Mouse (Mus musculus) kidney, embryonic 16.5 days (tissue): ENCODE measurements around the gene Serpinb7. TPM values are rescaled to one million over a fixed set of nuclear protein-coding genes. Genes with fewer than 3 reads are reported as not detected.

Source experiments
- ATAC-seq: fragments of 200-750 bp; cut with Nextera tagmentation; 2 replicates; pipeline ENCODE4 v1.8.0; 2017; ENCODE audit warnings: moderate TSS enrichment; ENCODE audit not compliant: low FRiP score, low TSS enrichment
- H3K27ac ChIP-seq: fragments of 300-500 bp; sonication (generic); 2 replicates; pipeline ENCODE4 v1.5.1; 2014; ENCODE audit warnings: low read length
- H3K27me3 ChIP-seq: fragments of 300-500 bp; sonication (generic); 2 replicates; pipeline ENCODE4 v1.6.1; 2014; ENCODE audit warnings: low read length, control low read depth, mixed read lengths; ENCODE audit not compliant: insufficient read depth
- H3K36me3 ChIP-seq: fragments of 300-500 bp; sonication (generic); 2 replicates; pipeline ENCODE4 v1.6.1; 2014; ENCODE audit warnings: low read length, control low read depth, mixed read lengths; ENCODE audit not compliant: insufficient read depth
- H3K4me1 ChIP-seq: fragments of 300-500 bp; sonication (generic); 2 replicates; pipeline ENCODE4 v1.6.1; 2014; ENCODE audit warnings: low read length, control low read depth, mixed read lengths; ENCODE audit not compliant: insufficient read depth
- H3K4me2 ChIP-seq: fragments of 300-500 bp; sonication (generic); replicated peaks from 2 replicates; pipeline ENCODE4 v1.6.1; 2014; ENCODE audit warnings: low read depth, low read length
- H3K4me3 ChIP-seq: fragments of 300-500 bp; sonication (generic); 2 replicates; pipeline ENCODE4 v1.5.1; 2014; ENCODE audit warnings: mild to moderate bottlenecking, low read length
- H3K9ac ChIP-seq: fragments of 300-500 bp; sonication (generic); replicated peaks from 2 replicates; pipeline ENCODE4 v1.6.1; 2014; ENCODE audit warnings: low read length
- H3K9me3 ChIP-seq: fragments of 300-500 bp; sonication (generic); 2 replicates; pipeline ENCODE4 v1.6.1; 2016; ENCODE audit warnings: low read length, control low read depth
- WGBS: fragments of 180-500 bp; shearing (Covaris S2); extraction: QIAGEN DNeasy Blood & Tissue Kit; methylation state at CpG from one replicate; pipeline ENCODE4 v1.1.7; 2014; 5-methylcytosine and 5-hydroxymethylcytosine counted together
- polyA plus RNA-seq: library from polyadenylated mRNA; unstranded; fragments of >200 nt; fragmentation: Nextera tagmentation; extraction: Ambion mirVana; gene quantifications from 2 replicates; pipeline ENCODE4 v1.2.1, GENCODE M21; 2015

Serpinb7 gene
- 0.07 TPM in 1 of 2 replicates, not detected in the other for polyA plus RNA-seq

- H3K27me3 ChIP-seq = no peaks in the 10 kb centered on the region
- no peak within 1 kb of the TSS for H3K9ac ChIP-seq
- no peaks in the 10 kb centered on the region for H3K9me3 ChIP-seq
- H3K36me3 ChIP-seq = no peaks in the 10 kb centered on the region
- H3K27ac ChIP-seq = no peak within 1 kb of the TSS
- no peak for ATAC-seq
- WGBS = 81% methylated on average over 3 of the region's 3 CpGs
- no peak within 1 kb of the TSS for H3K4me2 ChIP-seq
- H3K4me1 ChIP-seq = no peaks in the 10 kb centered on the region
- no peak within 1 kb of the TSS for H3K4me3 ChIP-seq
These were observed at the start of gene Serpinb7 for GRCm38 (mm10) chr1:107399355-107399754. Gene Serpinb7 (plus strand): TSS chr1:107399655.

GRCm38 (mm10) chr1:107350392-107350791 lies 49.1 kb upstream of the Serpinb7 start:
- no peaks in the 10 kb centered on the region for H3K9me3 ChIP-seq
- no peaks in the 10 kb centered on the region for H3K4me1 ChIP-seq
- WGBS = 41% methylated on average over 3 of the region's 3 CpGs
- no peaks in the 10 kb centered on the region for H3K27me3 ChIP-seq
- no peak overlapping the region for H3K27ac ChIP-seq
- no peak overlapping the region for H3K4me2 ChIP-seq
- no peak overlapping the region for H3K9ac ChIP-seq
- no peaks in the 10 kb centered on the region for H3K36me3 ChIP-seq
- H3K4me3 ChIP-seq = no peak overlapping the region
- no peak for ATAC-seq

GRCm38 (mm10) chr1:107351115-107351514 lies 48.3 kb upstream of the Serpinb7 start:
- no peak overlapping the region for H3K27ac ChIP-seq
- H3K9me3 ChIP-seq = no peaks in the 10 kb centered on the region
- H3K4me3 ChIP-seq = no peak overlapping the region
- H3K4me2 ChIP-seq = no peak overlapping the region
- no peaks in the 10 kb centered on the region for H3K36me3 ChIP-seq
- no peaks in the 10 kb centered on the region for H3K4me1 ChIP-seq
- H3K9ac ChIP-seq = no peak overlapping the region
- 80% methylated on average over 2 of the region's 2 CpGs for WGBS
- ATAC-seq = no peak
- no peaks in the 10 kb centered on the region for H3K27me3 ChIP-seq

- WGBS = 30% methylated on average over 3 of the region's 3 CpGs
- Histone ChIP-seq H3K9me3 (no peaks in the 10 kb centered on the region), H3K9ac (no peak overlapping the region), H3K4me1 (no peaks in the 10 kb centered on the region), H3K4me3 (no peak overlapping the region), H3K36me3 (no peaks in the 10 kb centered on the region), H3K4me2 (no peak overlapping the region), H3K27ac (no peak overlapping the region), H3K27me3 (no peaks in the 10 kb centered on the region)
- ATAC-seq = no peak
These were observed 46.4 kb upstream of the Serpinb7 start for GRCm38 (mm10) chr1:107353046-107353445.

- no peak for ATAC-seq
- Histone ChIP-seq H3K9me3 (no peaks in the 10 kb centered on the region), H3K4me2 (no peak within 1 kb of the TSS), H3K4me3 (no peak within 1 kb of the TSS), H3K4me1 (no peaks in the 10 kb centered on the region), H3K27me3 (no peaks in the 10 kb centered on the region), H3K9ac (no peak within 1 kb of the TSS), H3K27ac (no peak within 1 kb of the TSS), H3K36me3 (no peaks in the 10 kb centered on the region)
- 44% methylated on average over 1 of the region's 1 CpGs for WGBS
These were observed 38.6 kb upstream of the Serpinb7 start, which contains the start of gene Serpinb11 for GRCm38 (mm10) chr1:107360898-107361297. Gene Serpinb11 (plus strand): TSS chr1:107361198.

GRCm38 (mm10) chr1:107365973-107366372 lies 33.5 kb upstream of the Serpinb7 start:
- Histone ChIP-seq H3K36me3 (no peaks in the 10 kb centered on the region), H3K27ac (no peak overlapping the region), H3K4me2 (no peak overlapping the region), H3K27me3 (no peaks in the 10 kb centered on the region), H3K4me1 (no peaks in the 10 kb centered on the region), H3K4me3 (no peak overlapping the region), H3K9ac (no peak overlapping the region), H3K9me3 (no peaks in the 10 kb centered on the region)
- ATAC-seq = no peak
- 77% methylated on average over 7 of the region's 7 CpGs for WGBS

GRCm38 (mm10) chr1:107368944-107369343 lies 30.5 kb upstream of the Serpinb7 start:
- WGBS = 70% methylated on average over 2 of the region's 2 CpGs

GRCm38 (mm10) chr1:107376952-107377351 lies 22.5 kb upstream of the Serpinb7 start:
- 58% methylated on average over 4 of the region's 4 CpGs for WGBS
- H3K36me3 ChIP-seq = no peaks in the 10 kb centered on the region
- H3K27ac ChIP-seq = no peak overlapping the region
- H3K4me3 ChIP-seq = no peak overlapping the region
- H3K9me3 ChIP-seq = no peaks in the 10 kb centered on the region
- no peaks in the 10 kb centered on the region for H3K4me1 ChIP-seq
- H3K9ac ChIP-seq = no peak overlapping the region
- no peak for ATAC-seq
- H3K4me2 ChIP-seq = no peak overlapping the region
- no peaks in the 10 kb centered on the region for H3K27me3 ChIP-seq

More at GRCm38 (mm10) chr1:107368944-107369343, 30.5 kb upstream of the Serpinb7 start:
- H3K4me1 ChIP-seq = no peaks in the 10 kb centered on the region
- no peak overlapping the region for H3K9ac ChIP-seq
- no peak overlapping the region for H3K27ac ChIP-seq
- 0 out of 2 replicates have a peak, but pooled peaks have one; percentile 35 for ATAC-seq
- H3K9me3 ChIP-seq = no peaks in the 10 kb centered on the region
- no peak overlapping the region for H3K4me2 ChIP-seq
- no peaks in the 10 kb centered on the region for H3K27me3 ChIP-seq
- H3K4me3 ChIP-seq = no peak overlapping the region
- no peaks in the 10 kb centered on the region for H3K36me3 ChIP-seq

- Histone ChIP-seq H3K9ac (no peak overlapping the region), H3K4me2 (no peak overlapping the region), H3K36me3 (no peaks in the 10 kb centered on the region), H3K4me3 (no peak overlapping the region), H3K4me1 (no peaks in the 10 kb centered on the region), H3K9me3 (no peaks in the 10 kb centered on the region), H3K27me3 (no peaks in the 10 kb centered on the region), H3K27ac (no peak overlapping the region)
- ATAC-seq = no peak
These were observed 21.1 kb upstream of the Serpinb7 start for GRCm38 (mm10) chr1:107378368-107378767.

GRCm38 (mm10) chr1:107381491-107381890 lies 18.0 kb upstream of the Serpinb7 start:
- Histone ChIP-seq H3K27me3 (no peaks in the 10 kb centered on the region), H3K4me2 (no peak overlapping the region), H3K9me3 (no peaks in the 10 kb centered on the region), H3K4me1 (no peaks in the 10 kb centered on the region), H3K27ac (no peak overlapping the region), H3K4me3 (no peak overlapping the region), H3K9ac (no peak overlapping the region), H3K36me3 (no peaks in the 10 kb centered on the region)
- no peak for ATAC-seq
